Mouse (Mus musculus): ENCODE data around the gene Pex5. TPM values are rescaled to one million over a fixed set of nuclear protein-coding genes. Genes with fewer than 3 reads are reported as not detected.
"Not testable (repeated sequence)": the region's sequence is repeated elsewhere in the genome, so short reads cannot be mapped to it uniquely, and the experiment has no call there.

Gene Pex5
- polyA plus RNA-seq, 1 experiment from 2014 or later = 39.6 TPM

GRCm38 (mm10) chr6:124406326-124406725 is 8.5 kb downstream of the Pex5 start:
- Histone ChIP-seq H3K27ac (ENCODE audit: low read depth, low read length) (no peak overlapping the region), H3K4me1 (replicated peaks; ENCODE audit: control insufficient read depth, insufficient read depth, low read length) (no peaks in the 10 kb centered on the region), H3K9ac (ENCODE audit: low read depth, low read length) (no peak overlapping the region), H3K9me3 (ENCODE audit: control insufficient read depth, low read length) (no peaks in the 10 kb centered on the region), H3K27me3 (replicated peaks; ENCODE audit: control insufficient read depth, insufficient read depth, low read length) (no peaks in the 10 kb centered on the region), H3K4me2 (no peak overlapping the region), H3K4me3 (ENCODE audit: low read depth, low read length) (no peak overlapping the region), H3K36me3 (ENCODE audit: control insufficient read depth, insufficient read depth, low read length) (peaks cover 19% of the 10 kb centered on the region)
- DNase-seq (ENCODE audit: low spot score) (no peak), ATAC-seq (replicated peaks; ENCODE audit: low FRiP score) (no peak)
- WGBS = 92% methylated on average over 10 of the region's 10 CpGs

- H3K27ac ChIP-seq (ENCODE audit: low read depth, low read length) = no peak overlapping the region
- H3K4me1 ChIP-seq (replicated peaks; ENCODE audit: control insufficient read depth, insufficient read depth, low read length) = no peaks in the 10 kb centered on the region
- H3K4me2 ChIP-seq = no peak overlapping the region
- H3K9ac ChIP-seq (ENCODE audit: low read depth, low read length) = no peak overlapping the region
- 0 out of 2 replicates have a peak, but pooled peaks have one; percentile 18 for ATAC-seq (replicated peaks; ENCODE audit: low FRiP score)
- DNase-seq (ENCODE audit: low spot score) = no peak
- 91% methylated on average over 6 of the region's 6 CpGs for WGBS
- peaks cover 58% of the 10 kb centered on the region for H3K36me3 ChIP-seq (ENCODE audit: control insufficient read depth, insufficient read depth, low read length)
- H3K9me3 ChIP-seq (ENCODE audit: control insufficient read depth, low read length) = no peaks in the 10 kb centered on the region
- H3K4me3 ChIP-seq (ENCODE audit: low read depth, low read length) = no peak overlapping the region
- no peaks in the 10 kb centered on the region for H3K27me3 ChIP-seq (replicated peaks; ENCODE audit: control insufficient read depth, insufficient read depth, low read length)
Measured at GRCm38 (mm10) chr6:124399738-124400137, 15.1 kb downstream of the Pex5 start.

- 87% methylated on average over 3 of the region's 3 CpGs for WGBS
Measured at GRCm38 (mm10) chr6:124394991-124395390, 19.9 kb downstream of the Pex5 start.

GRCm38 (mm10) chr6:124380142-124380541 is 34.7 kb downstream of the Pex5 start:
- Histone ChIP-seq H3K27me3 (replicated peaks; ENCODE audit: control insufficient read depth, insufficient read depth, low read length) (no peaks in the 10 kb centered on the region), H3K4me3 (ENCODE audit: low read depth, low read length) (no peak overlapping the region), H3K4me2 (no peak overlapping the region), H3K9ac (ENCODE audit: low read depth, low read length) (no peak overlapping the region), H3K27ac (ENCODE audit: low read depth, low read length) (no peak overlapping the region), H3K4me1 (replicated peaks; ENCODE audit: control insufficient read depth, insufficient read depth, low read length) (peaks cover 17% of the 10 kb centered on the region), H3K36me3 (ENCODE audit: control insufficient read depth, insufficient read depth, low read length) (no peaks in the 10 kb centered on the region), H3K9me3 (ENCODE audit: control insufficient read depth, low read length) (no peaks in the 10 kb centered on the region)
- DNase-seq (ENCODE audit: low spot score) = no peak
- ATAC-seq (replicated peaks; ENCODE audit: low FRiP score) = no peak
- 27% methylated on average over 5 of the region's 5 CpGs for WGBS

More at GRCm38 (mm10) chr6:124394991-124395390, 19.9 kb downstream of the Pex5 start:
- not testable (repeated sequence) for H3K27ac ChIP-seq (ENCODE audit: low read depth, low read length); ATAC-seq (replicated peaks; ENCODE audit: low FRiP score); H3K4me2 ChIP-seq; H3K9me3 ChIP-seq (ENCODE audit: control insufficient read depth, low read length); H3K4me3 ChIP-seq (ENCODE audit: low read depth, low read length); H3K27me3 ChIP-seq (replicated peaks; ENCODE audit: control insufficient read depth, insufficient read depth, low read length); H3K4me1 ChIP-seq (replicated peaks; ENCODE audit: control insufficient read depth, insufficient read depth, low read length); DNase-seq (ENCODE audit: low spot score); H3K9ac ChIP-seq (ENCODE audit: low read depth, low read length)
- peaks cover 32% of the 10 kb centered on the region for H3K36me3 ChIP-seq (ENCODE audit: control insufficient read depth, insufficient read depth, low read length)

GRCm38 (mm10) chr6:124379331-124379730 is 35.5 kb downstream of the Pex5 start:
- Histone ChIP-seq H3K9me3 (ENCODE audit: control insufficient read depth, low read length) (no peaks in the 10 kb centered on the region), H3K36me3 (ENCODE audit: control insufficient read depth, insufficient read depth, low read length) (no peaks in the 10 kb centered on the region), H3K4me1 (replicated peaks; ENCODE audit: control insufficient read depth, insufficient read depth, low read length) (peaks cover 24% of the 10 kb centered on the region), H3K4me2 (no peak overlapping the region), H3K4me3 (ENCODE audit: low read depth, low read length) (no peak overlapping the region), H3K27me3 (replicated peaks; ENCODE audit: control insufficient read depth, insufficient read depth, low read length) (no peaks in the 10 kb centered on the region), H3K27ac (ENCODE audit: low read depth, low read length) (no peak overlapping the region), H3K9ac (ENCODE audit: low read depth, low read length) (no peak overlapping the region)
- WGBS = 25% methylated on average over 10 of the region's 10 CpGs
- DNase-seq (ENCODE audit: low spot score) (no peak), ATAC-seq (replicated peaks; ENCODE audit: low FRiP score) (no peak)

GRCm38 (mm10) chr6:124377494-124378255 is 37.2 kb downstream of the Pex5 start:
- H3K27ac ChIP-seq (ENCODE audit: low read depth, low read length) = no peak overlapping the region

GRCm38 (mm10) chr6:124376311-124376710 is 38.6 kb downstream of the Pex5 start:
- 43% methylated on average over 5 of the region's 5 CpGs for WGBS
- DNase-seq (ENCODE audit: low spot score) = no peak
- H3K9me3 ChIP-seq (ENCODE audit: control insufficient read depth, low read length) = no peaks in the 10 kb centered on the region
- ATAC-seq (replicated peaks; ENCODE audit: low FRiP score) = peak; percentile 65
- H3K36me3 ChIP-seq (ENCODE audit: control insufficient read depth, insufficient read depth, low read length) = no peaks in the 10 kb centered on the region
- peak overlapping the region; percentile 10 for H3K27ac ChIP-seq (ENCODE audit: low read depth, low read length)
- peaks cover 24% of the 10 kb centered on the region for H3K4me1 ChIP-seq (replicated peaks; ENCODE audit: control insufficient read depth, insufficient read depth, low read length)
- H3K9ac ChIP-seq (ENCODE audit: low read depth, low read length) = no peak overlapping the region
- no peak overlapping the region for H3K4me3 ChIP-seq (ENCODE audit: low read depth, low read length)
- no peaks in the 10 kb centered on the region for H3K27me3 ChIP-seq (replicated peaks; ENCODE audit: control insufficient read depth, insufficient read depth, low read length)
- peak overlapping the region; percentile 50 for H3K4me2 ChIP-seq

More at GRCm38 (mm10) chr6:124377494-124378255, 37.2 kb downstream of the Pex5 start:
- DNase-seq (ENCODE audit: low spot score) (no peak), ATAC-seq (replicated peaks; ENCODE audit: low FRiP score) (no peak)
- H3K27me3 ChIP-seq (replicated peaks; ENCODE audit: control insufficient read depth, insufficient read depth, low read length) = no peaks in the 10 kb centered on the region
- no peak overlapping the region for H3K4me2 ChIP-seq
- H3K9ac ChIP-seq (ENCODE audit: low read depth, low read length) = no peak overlapping the region
- no peak overlapping the region for H3K4me3 ChIP-seq (ENCODE audit: low read depth, low read length)
- H3K9me3 ChIP-seq (ENCODE audit: control insufficient read depth, low read length) = no peaks in the 10 kb centered on the region
- 75% methylated on average over 4 of the region's 4 CpGs for WGBS
- peaks cover 24% of the 10 kb centered on the region for H3K4me1 ChIP-seq (replicated peaks; ENCODE audit: control insufficient read depth, insufficient read depth, low read length)
- H3K36me3 ChIP-seq (ENCODE audit: control insufficient read depth, insufficient read depth, low read length) = no peaks in the 10 kb centered on the region

GRCm38 (mm10) chr6:124375435-124375884 is 39.4 kb downstream of the Pex5 start:
- peak; percentile 91 for ATAC-seq (replicated peaks; ENCODE audit: low FRiP score)
- Histone ChIP-seq H3K4me3 (ENCODE audit: low read depth, low read length) (no peak overlapping the region), H3K27ac (ENCODE audit: low read depth, low read length) (peak overlapping the region; percentile 10), H3K36me3 (ENCODE audit: control insufficient read depth, insufficient read depth, low read length) (no peaks in the 10 kb centered on the region), H3K4me1 (replicated peaks; ENCODE audit: control insufficient read depth, insufficient read depth, low read length) (peaks cover 24% of the 10 kb centered on the region), H3K9ac (ENCODE audit: low read depth, low read length) (no peak overlapping the region), H3K27me3 (replicated peaks; ENCODE audit: control insufficient read depth, insufficient read depth, low read length) (no peaks in the 10 kb centered on the region), H3K9me3 (ENCODE audit: control insufficient read depth, low read length) (no peaks in the 10 kb centered on the region), H3K4me2 (peak overlapping the region; percentile 50)
- peak; percentile 50 for DNase-seq (ENCODE audit: low spot score)
- WGBS = 27% methylated on average over 11 of the region's 11 CpGs

GRCm38 (mm10) chr6:124374683-124375082 is 40.2 kb downstream of the Pex5 start:
- no peak for DNase-seq (ENCODE audit: low spot score)
- H3K4me1 ChIP-seq (replicated peaks; ENCODE audit: control insufficient read depth, insufficient read depth, low read length) = peaks cover 24% of the 10 kb centered on the region
- no peak for ATAC-seq (replicated peaks; ENCODE audit: low FRiP score)
- H3K36me3 ChIP-seq (ENCODE audit: control insufficient read depth, insufficient read depth, low read length) = no peaks in the 10 kb centered on the region
- no peak overlapping the region for H3K9ac ChIP-seq (ENCODE audit: low read depth, low read length)
- H3K4me2 ChIP-seq = no peak overlapping the region
- H3K27ac ChIP-seq (ENCODE audit: low read depth, low read length) = 0 out of 2 replicates have a peak overlapping the region, but pooled peaks have one; percentile 25
- 51% methylated on average over 4 of the region's 4 CpGs for WGBS
- no peaks in the 10 kb centered on the region for H3K27me3 ChIP-seq (replicated peaks; ENCODE audit: control insufficient read depth, insufficient read depth, low read length)
- no peak overlapping the region for H3K4me3 ChIP-seq (ENCODE audit: low read depth, low read length)
- H3K9me3 ChIP-seq (ENCODE audit: control insufficient read depth, low read length) = no peaks in the 10 kb centered on the region
